ENCODE assay signal across 23 mouse cellular contexts in the genomic region with DNA sequence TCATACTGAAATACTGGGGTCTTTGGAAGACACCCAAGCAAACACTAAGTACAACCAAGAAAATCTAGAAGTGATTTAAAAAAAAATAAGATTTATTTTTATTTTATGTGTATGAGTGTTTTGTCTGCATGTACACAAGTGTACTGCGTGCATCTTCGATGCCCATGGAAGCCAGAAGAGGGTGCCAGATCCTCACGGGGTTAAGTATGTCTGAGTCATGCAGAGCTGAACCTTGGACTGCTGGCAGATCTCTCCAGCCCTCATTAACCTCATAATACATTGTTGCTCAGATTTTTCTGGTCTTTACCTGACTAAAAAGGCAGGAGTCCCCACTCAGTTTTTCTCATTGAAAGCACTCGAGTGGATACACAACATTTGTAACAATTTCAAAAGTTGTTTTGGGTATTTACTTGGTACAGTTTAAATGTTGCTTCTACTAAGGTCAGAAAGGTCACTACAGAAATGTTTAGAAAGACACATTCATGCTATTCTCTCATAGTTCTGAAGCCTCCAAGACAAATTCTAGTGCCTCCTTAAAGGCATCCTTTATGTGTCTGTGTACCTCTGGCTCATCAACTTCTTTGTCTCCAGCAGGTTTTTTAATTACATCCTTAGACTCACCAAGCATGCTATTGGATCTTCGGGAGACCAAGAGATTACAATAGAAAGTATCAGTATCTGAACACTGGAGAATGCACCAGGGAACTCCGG. TPM values are rescaled to one million over a fixed set of nuclear protein-coding genes. Genes with fewer than 3 reads are reported as not detected.
A peak's percentile ranks its signal among the peaks of the same experiment; 100 is the strongest.
DNase-seq lines count a peak whose midpoint lies in the region; ATAC-seq and TF ChIP-seq lines count a peak whose summit lies in the region.
"Had no signal": no experiment of that assay in that cellular context is flagged by ENCODE, and none has a peak within 500 bp of the region (broad histone marks: within the 10 kb centered on the region; RNA-seq: fewer than 3 reads in every experiment).

No protein-coding gene starts in this region.

- H3K27ac ChIP-seq in liver, adult 2 months (replicated peaks; ENCODE audit: insufficient read depth, low read depth, low read length) = no peak overlapping the region
- no peak overlapping the region for H3K27ac ChIP-seq in liver, embryonic 12.5 days
- H3K27ac ChIP-seq in intestine, embryonic 15.5 days = 0 out of 2 replicates have a peak overlapping the region, but pooled peaks have one; percentile 22
- peak overlapping the region; percentile 62; the same call in 1 of the 2 replicates for H3K27ac ChIP-seq in small intestine, adult 2 months (ENCODE audit: insufficient read depth, low read depth, low read length)
- no peak overlapping the region for H3K27ac ChIP-seq in midbrain, embryonic 16.5 days (ENCODE audit: low read length)
- H3K27ac ChIP-seq: forebrain, embryonic 12.5 days; heart, embryonic 10.5 days; hindbrain, embryonic 13.5 days; limb, embryonic 15.5 days; macrophage; midbrain, embryonic 12.5 days had no signal

- H3K79me2 ChIP-seq in liver, adult 2 months (ENCODE audit: control insufficient read depth, insufficient read depth, low read length) = no peaks in the 10 kb centered on the region

- no peaks in the 10 kb centered on the region for H3K9me3 ChIP-seq in liver, embryonic 12.5 days (replicated peaks)
- no peaks in the 10 kb centered on the region for H3K9me3 ChIP-seq in intestine, embryonic 15.5 days
- H3K9me3 ChIP-seq in midbrain, embryonic 16.5 days (replicated peaks; ENCODE audit: control insufficient read depth, low read length, poor library complexity, severe bottlenecking) = no peaks in the 10 kb centered on the region
- H3K9me3 ChIP-seq: forebrain, embryonic 12.5 days; heart, embryonic 10.5 days; hindbrain, embryonic 13.5 days; limb, embryonic 15.5 days; midbrain, embryonic 12.5 days had no signal

- H3K36me3 ChIP-seq in liver, adult 2 months (ENCODE audit: control insufficient read depth, insufficient read depth, low read length) = no peaks in the 10 kb centered on the region
- H3K36me3 ChIP-seq in liver, embryonic 12.5 days = no peaks in the 10 kb centered on the region
- H3K36me3 ChIP-seq in intestine, embryonic 15.5 days = no peaks in the 10 kb centered on the region
- no peaks in the 10 kb centered on the region for H3K36me3 ChIP-seq in small intestine, adult 2 months (ENCODE audit: control insufficient read depth, insufficient read depth, low read length)
- no peaks in the 10 kb centered on the region for H3K36me3 ChIP-seq in midbrain, embryonic 16.5 days (ENCODE audit: control insufficient read depth, insufficient read depth, low read length)
- H3K36me3 ChIP-seq: forebrain, embryonic 12.5 days; heart, embryonic 10.5 days; hindbrain, embryonic 13.5 days; limb, embryonic 15.5 days; midbrain, embryonic 12.5 days had no signal

- WGBS in liver, adult 2 months = 72% methylated on average over 6 of the region's 6 CpGs
- WGBS in liver, embryonic 12.5 days (ENCODE audit: insufficient replicate concordance) = 65% methylated on average over 6 of the region's 6 CpGs
- 73% methylated on average over 6 of the region's 6 CpGs for WGBS in intestine, embryonic 15.5 days
- WGBS in small intestine, adult 2 months = 34% methylated on average over 6 of the region's 6 CpGs
- WGBS in midbrain, embryonic 16.5 days = 87% methylated on average over 6 of the region's 6 CpGs

- no peaks in the 10 kb centered on the region for H3K4me1 ChIP-seq in liver, adult 2 months (ENCODE audit: control insufficient read depth, insufficient read depth, low read length)
- H3K4me1 ChIP-seq in liver, embryonic 12.5 days = no peaks in the 10 kb centered on the region
- no peaks in the 10 kb centered on the region for H3K4me1 ChIP-seq in intestine, embryonic 15.5 days (replicated peaks)
- H3K4me1 ChIP-seq in small intestine, adult 2 months (ENCODE audit: control insufficient read depth, insufficient read depth, insufficient read length, low read length) = no peaks in the 10 kb centered on the region
- H3K4me1 ChIP-seq in midbrain, embryonic 16.5 days (ENCODE audit: control insufficient read depth, insufficient read depth, low read length) = no peaks in the 10 kb centered on the region
- H3K4me1 ChIP-seq: forebrain, embryonic 12.5 days; heart, embryonic 10.5 days; hindbrain, embryonic 13.5 days; limb, embryonic 15.5 days; midbrain, embryonic 12.5 days had no signal

- DNase-seq in adrenal gland, postnatal 14 days = peak; percentile 46
- DNase-seq in adrenal gland, postnatal 25 days = no peak
- DNase-seq in liver, adult 2 months (ENCODE audit: extremely low read depth, low read depth, low spot score) = peak; percentile 59
- DNase-seq in cerebellum, postnatal 4 days (ENCODE audit: low spot score in 2 of 2) = no peak
- DNase-seq: B cell, adult 2 months; cerebellum, postnatal 25 days; gastrocnemius, postnatal 25 days; heart, postnatal 14 days; lung, embryonic 14.5 days had no signal

- ATAC-seq in liver, embryonic 12.5 days = no peak
- ATAC-seq in intestine, embryonic 15.5 days = peak; percentile 95
- no peak for ATAC-seq in midbrain, embryonic 16.5 days

- H3K4me3 ChIP-seq in liver, adult 2 months (ENCODE audit: insufficient read depth, low read depth, low read length) = no peak overlapping the region
- H3K4me3 ChIP-seq in liver, embryonic 12.5 days = no peak overlapping the region
- no peak overlapping the region for H3K4me3 ChIP-seq in intestine, embryonic 15.5 days (replicated peaks)
- no peak overlapping the region for H3K4me3 ChIP-seq in small intestine, adult 2 months (ENCODE audit: low read depth, low read length)
- H3K4me3 ChIP-seq in midbrain, embryonic 16.5 days (ENCODE audit: low read depth, low read length) = no peak overlapping the region
- H3K4me3 ChIP-seq: forebrain, embryonic 12.5 days; heart, embryonic 10.5 days; hindbrain, embryonic 13.5 days; limb, embryonic 15.5 days; midbrain, embryonic 12.5 days had no signal

- no peak overlapping the region for H3K4me2 ChIP-seq in liver, embryonic 12.5 days
- H3K4me2 ChIP-seq in intestine, embryonic 15.5 days (replicated peaks) = no peak overlapping the region
- no peak overlapping the region for H3K4me2 ChIP-seq in midbrain, embryonic 16.5 days (ENCODE audit: low read length)
- H3K4me2 ChIP-seq: forebrain, embryonic 12.5 days; hindbrain, embryonic 13.5 days; limb, embryonic 15.5 days; lung, embryonic 14.5 days; midbrain, embryonic 12.5 days had no signal

- TF ChIP-seq POLR2A in liver, adult 2 months (IDR thresholded peaks at IDR 0.05; ENCODE audit: extremely low read depth, insufficient read depth, low read length) = no peak
- no peak for TF ChIP-seq POLR2A in small intestine, adult 2 months (IDR thresholded peaks at IDR 0.05; ENCODE audit: low read depth, low read length)

- TF ChIP-seq CTCF in liver, adult 2 months (IDR thresholded peaks at IDR 0.05; ENCODE audit: low read depth, low read length) = no peak
- TF ChIP-seq CTCF in small intestine, adult 2 months (IDR thresholded peaks at IDR 0.05; ENCODE audit: extremely low read depth, insufficient read length, insufficient replicate concordance, low read depth, low read length) = peak; percentile 60; the same call in 1 of the 2 replicates

- H3K27me3 ChIP-seq in liver, adult 2 months (ENCODE audit: control insufficient read depth, insufficient read depth, low read length) = no peaks in the 10 kb centered on the region
- H3K27me3 ChIP-seq in liver, embryonic 12.5 days (replicated peaks) = no peaks in the 10 kb centered on the region
- no peaks in the 10 kb centered on the region for H3K27me3 ChIP-seq in intestine, embryonic 15.5 days (replicated peaks)
- H3K27me3 ChIP-seq in small intestine, adult 2 months (ENCODE audit: control insufficient read depth, insufficient read depth, low read length) = no peaks in the 10 kb centered on the region
- H3K27me3 ChIP-seq in midbrain, embryonic 16.5 days (ENCODE audit: control insufficient read depth, insufficient read depth, low read depth, low read length) = no peaks in the 10 kb centered on the region
- H3K27me3 ChIP-seq: forebrain, embryonic 12.5 days; hindbrain, embryonic 13.5 days; limb, embryonic 15.5 days; midbrain, embryonic 12.5 days had no signal

- H3K9ac ChIP-seq in liver, adult 2 months (ENCODE audit: low read depth, low read length) = no peak overlapping the region
- H3K9ac ChIP-seq in liver, embryonic 12.5 days = no peak overlapping the region
- no peak overlapping the region for H3K9ac ChIP-seq in intestine, embryonic 15.5 days
- H3K9ac ChIP-seq in midbrain, embryonic 16.5 days (ENCODE audit: low read depth, low read length) = no peak overlapping the region
- H3K9ac ChIP-seq: forebrain, embryonic 12.5 days; hindbrain, embryonic 13.5 days; limb, embryonic 15.5 days; lung, embryonic 14.5 days; midbrain, embryonic 12.5 days had no signal

RNA-seq across cellular contexts. Expression of a gene that starts 27.0 kb away (rescaled TPM):
- total RNA-seq in adrenal gland, postnatal 14 days (2021) = 0.11 TPM in 1 of 2 replicates, not detected in the other
- total RNA-seq in adrenal gland, postnatal 25 days (2021) = not detected in 2 replicates
- 0.28 TPM in 1 of 2 replicates, not detected in the other for total RNA-seq in liver, adult 2 months (2014; rRNA removed)
- not detected in 2 replicates for polyA plus RNA-seq in liver, adult 2 months (2012; rRNA removed)
- polyA plus RNA-seq in liver, embryonic 12.5 days (2016; fragmentation: Nextera tagmentation; extraction: Ambion mirVana) = 0.13 TPM in 1 of 2 replicates, not detected in the other
- polyA plus RNA-seq in intestine, embryonic 15.5 days (2015; fragmentation: Nextera tagmentation; extraction: Ambion mirVana) = 1.5 and 1.7 TPM in 2 replicates
- polyA plus RNA-seq in small intestine, adult 2 months (2012; rRNA removed) = 0.19 TPM in 1 of 2 replicates, not detected in the other
- not detected in 2 replicates for polyA plus RNA-seq in midbrain, embryonic 16.5 days (2015; fragmentation: Nextera tagmentation; extraction: Ambion mirVana)
- total RNA-seq: gastrocnemius, postnatal 25 days; heart, postnatal 14 days had no signal
- polyA plus RNA-seq: forebrain, embryonic 12.5 days; frontal cortex, adult 2 months; heart, embryonic 10.5 days; hindbrain, embryonic 13.5 days; lung, embryonic 14.5 days; midbrain, embryonic 12.5 days; neural tube, embryonic 14.5 days had no signal

RNA-seq across cellular contexts. Expression of a gene that starts 38.1 kb away (rescaled TPM):
- total RNA-seq in adrenal gland, postnatal 14 days (2021) = not detected in 2 replicates
- total RNA-seq in adrenal gland, postnatal 25 days (2021) = not detected in 2 replicates
- not detected in 2 replicates for total RNA-seq in liver, adult 2 months (2014; rRNA removed)
- not detected in 2 replicates for polyA plus RNA-seq in liver, adult 2 months (2012; rRNA removed)
- polyA plus RNA-seq in liver, embryonic 12.5 days (2016; fragmentation: Nextera tagmentation; extraction: Ambion mirVana) = not detected in 2 replicates
- polyA plus RNA-seq in intestine, embryonic 15.5 days (2015; fragmentation: Nextera tagmentation; extraction: Ambion mirVana) = not detected in 2 replicates
- polyA plus RNA-seq in small intestine, adult 2 months (2012; rRNA removed) = not detected in 2 replicates
- not detected in 2 replicates for polyA plus RNA-seq in midbrain, embryonic 16.5 days (2015; fragmentation: Nextera tagmentation; extraction: Ambion mirVana)
- total RNA-seq: gastrocnemius, postnatal 25 days; heart, postnatal 14 days; left cerebral cortex, postnatal 25 days had no signal
- polyA plus RNA-seq: forebrain, embryonic 12.5 days; frontal cortex, adult 2 months; heart, embryonic 10.5 days; hindbrain, embryonic 13.5 days; intestine, embryonic 14.5 days; lung, embryonic 14.5 days; macrophage; midbrain, embryonic 12.5 days; neural tube, embryonic 14.5 days had no signal

RNA-seq across cellular contexts. Expression of a gene that starts 53.2 kb away (rescaled TPM):
- 5.6 and 8.0 TPM in 2 replicates for total RNA-seq in adrenal gland, postnatal 14 days (2021)
- 5.5 and 6.7 TPM in 2 replicates for total RNA-seq in adrenal gland, postnatal 25 days (2021)
- total RNA-seq in liver, adult 2 months (2014; rRNA removed) = 2.1 and 3.1 TPM in 2 replicates
- 0.76 and 0.77 TPM in 2 replicates for polyA plus RNA-seq in liver, adult 2 months (2012; rRNA removed)
- 2.3 and 3.0 TPM in 2 replicates for polyA plus RNA-seq in liver, embryonic 12.5 days (2016; fragmentation: Nextera tagmentation; extraction: Ambion mirVana)
- polyA plus RNA-seq in intestine, embryonic 15.5 days (2015; fragmentation: Nextera tagmentation; extraction: Ambion mirVana) = 19.6 and 20.2 TPM in 2 replicates
- polyA plus RNA-seq in small intestine, adult 2 months (2012; rRNA removed) = 2.6 and 6.8 TPM in 2 replicates
- polyA plus RNA-seq in midbrain, embryonic 16.5 days (2015; fragmentation: Nextera tagmentation; extraction: Ambion mirVana) = 21.0 and 22.8 TPM in 2 replicates

Comparison
In these comparisons a context has a peak if more than half of its experiments do, and no peak if none do; other contexts are left out.
1. DNase-seq: peak in adrenal gland, postnatal 14 days (single experiment) and liver, adult 2 months (single experiment); none in adrenal gland, postnatal 25 days (single experiment) and cerebellum, postnatal 4 days (0 of 2).
2. H3K27ac ChIP-seq: peak in intestine, embryonic 15.5 days (single experiment) and small intestine, adult 2 months (single experiment); none in liver, adult 2 months (single experiment), liver, embryonic 12.5 days (single experiment) and midbrain, embryonic 16.5 days (single experiment).